ENCODE assay signal across 31 mouse cellular contexts in the genomic region with DNA sequence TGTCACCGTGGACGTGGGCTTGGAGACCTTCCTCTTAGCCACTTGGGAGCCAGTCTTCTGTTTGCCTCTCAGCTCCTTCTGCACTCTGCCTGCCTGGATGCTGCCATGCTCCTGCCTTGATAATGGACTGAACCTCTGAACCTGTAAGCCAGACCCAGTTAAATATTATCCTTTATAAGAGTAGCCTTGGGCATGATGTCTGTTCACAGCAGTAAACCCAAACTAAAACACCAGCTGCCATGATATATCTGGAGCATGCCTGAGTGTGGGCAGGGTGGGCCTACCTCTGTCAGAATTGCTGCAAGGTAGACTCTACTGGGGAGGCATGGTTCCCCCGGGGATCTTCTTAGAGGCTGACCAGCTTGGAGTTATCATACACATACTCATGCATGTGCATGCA. TPM values are rescaled to one million over a fixed set of nuclear protein-coding genes. Genes with fewer than 3 reads are reported as not detected.
DNase-seq lines count a peak whose midpoint lies in the region; ATAC-seq lines count a peak whose summit lies in the region.
"Had no signal": no experiment of that assay in that cellular context is flagged by ENCODE, and none has a peak within 500 bp of the region (broad histone marks: within the 10 kb centered on the region; RNA-seq: fewer than 3 reads in every experiment).

No protein-coding gene starts in this region.

- H3K4me3 ChIP-seq in kidney, embryonic 15.5 days (replicated peaks): no peak overlapping the region
- H3K4me3 ChIP-seq: embryonic facial prominence, embryonic 10.5 days; embryonic facial prominence, embryonic 13.5 days; erythroblast, embryonic 14.5 days; forebrain, embryonic 12.5 days; forebrain, embryonic 15.5 days; heart, adult 2 months; heart, embryonic 10.5 days; hindbrain, embryonic 12.5 days; hindbrain, embryonic 15.5 days had no signal

- ATAC-seq in kidney, embryonic 15.5 days (replicated peaks; ENCODE audit: low FRiP score): peak; percentile 56; the same call in 1 of the 2 replicates
- ATAC-seq in megakaryocyte progenitor cell, adult 5-6 weeks (replicated peaks; ENCODE audit: poor library complexity): no peak
- ATAC-seq in megakaryocyte-erythroid progenitor cell, adult 5-6 weeks (replicated peaks; ENCODE audit: low FRiP score, low TSS enrichment, poor library complexity, severe bottlenecking): no peak
- ATAC-seq: activated CD4-positive, CD25-positive, alpha-beta regulatory T cell, adult 4 months; forebrain, embryonic 15.5 days had no signal

- peak; percentile 57 for DNase-seq in kidney, adult 11 months
- peak; percentile 33 to 53 for DNase-seq in kidney, adult 8-10 months
- DNase-seq in kidney, postnatal 14 days: peak; percentile 18
- DNase-seq in left cerebral cortex, postnatal 4 days: no peak
- DNase-seq in right cerebral cortex, postnatal 10 days (ENCODE audit: low spot score in 2 of 2): no peak
- DNase-seq: adrenal gland, adult 8-10 months; adrenal gland, postnatal 25 days; cerebellum, adult 18-20 months; cerebellum, adult 9-10 months; cerebellum, postnatal 25 days; embryo, embryonic 11 days; gastrocnemius, postnatal 10 days; gastrocnemius, postnatal 36 days; heart, adult 2 months had no signal

- H3K4me2 ChIP-seq in kidney, embryonic 15.5 days: no peak overlapping the region
- H3K4me2 ChIP-seq: embryonic facial prominence, embryonic 13.5 days; forebrain, embryonic 12.5 days; forebrain, embryonic 15.5 days; hindbrain, embryonic 12.5 days; hindbrain, embryonic 15.5 days had no signal

- intact Hi-C loops in left cerebral cortex, postnatal 4 days (cut with DNase I): no loop called here

- H3K27me3 ChIP-seq in kidney, embryonic 15.5 days: no peaks in the 10 kb centered on the region
- H3K27me3 ChIP-seq: embryonic facial prominence, embryonic 13.5 days; forebrain, embryonic 12.5 days; forebrain, embryonic 15.5 days; hindbrain, embryonic 12.5 days; hindbrain, embryonic 15.5 days had no signal

- peak overlapping the region; percentile 79 for H3K27ac ChIP-seq in kidney, embryonic 15.5 days
- H3K27ac ChIP-seq: embryonic facial prominence, embryonic 10.5 days; embryonic facial prominence, embryonic 13.5 days; forebrain, embryonic 12.5 days; forebrain, embryonic 15.5 days; heart, adult 2 months; heart, embryonic 10.5 days; hindbrain, embryonic 12.5 days; hindbrain, embryonic 15.5 days had no signal

- H3K36me3 ChIP-seq in kidney, embryonic 15.5 days: no peaks in the 10 kb centered on the region
- H3K36me3 ChIP-seq: embryonic facial prominence, embryonic 10.5 days; embryonic facial prominence, embryonic 13.5 days; forebrain, embryonic 12.5 days; forebrain, embryonic 15.5 days; heart, embryonic 10.5 days; hindbrain, embryonic 12.5 days; hindbrain, embryonic 15.5 days had no signal

- no peak overlapping the region for H3K9ac ChIP-seq in kidney, embryonic 15.5 days
- H3K9ac ChIP-seq: embryonic facial prominence, embryonic 13.5 days; forebrain, embryonic 12.5 days; forebrain, embryonic 15.5 days; hindbrain, embryonic 12.5 days; hindbrain, embryonic 15.5 days had no signal

- WGBS in kidney, embryonic 15.5 days: 64% methylated on average over 3 of the region's 3 CpGs

- H3K4me1 ChIP-seq in kidney, embryonic 15.5 days: peaks cover 21% of the 10 kb centered on the region
- H3K4me1 ChIP-seq: embryonic facial prominence, embryonic 10.5 days; forebrain, embryonic 12.5 days; forebrain, embryonic 15.5 days; heart, embryonic 10.5 days; hindbrain, embryonic 12.5 days; hindbrain, embryonic 15.5 days had no signal

- no peaks in the 10 kb centered on the region for H3K9me3 ChIP-seq in kidney, embryonic 15.5 days (replicated peaks)
- H3K9me3 ChIP-seq: embryonic facial prominence, embryonic 10.5 days; embryonic facial prominence, embryonic 13.5 days; forebrain, embryonic 12.5 days; forebrain, embryonic 15.5 days; heart, embryonic 10.5 days; hindbrain, embryonic 12.5 days; hindbrain, embryonic 15.5 days had no signal

RNA-seq across cellular contexts. Expression of a gene that starts 41.0 kb away (rescaled TPM):
- 0.87 and 1.1 TPM in 2 replicates for polyA plus RNA-seq in kidney, embryonic 15.5 days (2015; fragmentation: Nextera tagmentation; extraction: Ambion mirVana)
- 10 to 100 TPM in 1 of 2 experiments, 1 to 10 TPM in 1; 9.2 to 10.7 TPM for total RNA-seq in left cerebral cortex, postnatal 4 days (2021)
- not detected in 2 replicates for total RNA-seq in megakaryocyte progenitor cell, adult 5-6 weeks (2015)
- total RNA-seq in megakaryocyte progenitor cell, adult 5-6 weeks (2017): not detected in 2 replicates
- not detected in 2 replicates for total RNA-seq in megakaryocyte-erythroid progenitor cell, adult 5-6 weeks (2014; fragmentation: Nextera tagmentation)
- not detected in 2 replicates for total RNA-seq in megakaryocyte-erythroid progenitor cell, adult 5-6 weeks (2017)
- total RNA-seq: common myeloid progenitor, adult 5-6 weeks; gastrocnemius, postnatal 36 days; granulocyte monocyte progenitor cell, adult 5-6 weeks; heart, adult 2 months; hematopoietic stem cell, adult 5-6 weeks had no signal
- polyA plus RNA-seq: activated CD4-positive, CD25-positive, alpha-beta regulatory T cell, adult 4 months; embryonic facial prominence, embryonic 10.5 days; erythroblast, embryonic 14.5 days; heart, adult 2 months; heart, embryonic 14.5 days; heart, postnatal 0 days had no signal

Comparison
In these comparisons a context has a peak if more than half of its experiments do, and no peak if none do; other contexts are left out.
1. DNase-seq: peak in kidney, adult 11 months (single experiment), kidney, adult 8-10 months (2 of 2) and kidney, postnatal 14 days (single experiment); none in left cerebral cortex, postnatal 4 days (single experiment) and right cerebral cortex, postnatal 10 days (0 of 2).
2. RNA of a gene that starts 41.0 kb away (total RNA-seq): 9.2 to 10.7 TPM in left cerebral cortex, postnatal 4 days; not detected in megakaryocyte progenitor cell, adult 5-6 weeks and not detected in megakaryocyte-erythroid progenitor cell, adult 5-6 weeks; every median in the first group is over 10 times any median in the second.